Mouse (Mus musculus) thymus, adult 2 months (tissue): ENCODE measurements around the gene Abcd1.

Experiments
- CTCF ChIP-seq: fragments of 200-500 bp; IDR thresholded peaks from 2 replicates; pipeline ENCODE4 v1.5.1; 2012; ENCODE audit warnings: mild to moderate bottlenecking, control low read depth, low read length, moderate library complexity, borderline replicate concordance; ENCODE audit not compliant: control insufficient read depth, poor library complexity, insufficient read depth; ENCODE audit errors: extremely low read depth
- POLR2A ChIP-seq: fragments of 200-500 bp; IDR thresholded peaks from 2 replicates; pipeline ENCODE4 v1.6.1; 2012; ENCODE audit warnings: mild to moderate bottlenecking, low read length, control low read depth, moderate library complexity; ENCODE audit not compliant: control insufficient read depth, poor library complexity, insufficient read depth; ENCODE audit errors: extremely low read depth

DNA sequence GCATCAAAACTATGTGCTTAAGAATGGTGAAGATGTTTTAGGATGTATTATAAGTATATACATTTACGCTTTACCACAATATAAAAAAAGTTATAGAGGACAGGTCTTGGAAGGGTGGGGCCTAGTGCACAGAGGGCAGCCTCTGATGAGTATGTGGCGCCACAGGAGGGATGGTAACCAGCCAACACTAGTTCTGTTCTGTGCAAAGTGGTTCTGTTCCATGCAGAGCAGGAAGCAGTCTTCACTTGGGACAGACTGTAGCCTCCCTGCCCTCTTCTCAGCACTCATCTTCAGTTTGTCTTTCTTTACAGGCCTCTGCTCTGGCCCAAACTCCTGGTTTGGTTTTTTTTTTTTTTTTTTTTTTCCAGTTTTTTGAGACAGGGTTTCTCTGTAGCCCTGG is 32.2 kb upstream of the Abcd1 start:
- TF ChIP-seq POLR2A = no peak
- TF ChIP-seq CTCF = no peak
